Comparison of ENCODE assay signal across 21 mouse cellular contexts in the genomic region with DNA sequence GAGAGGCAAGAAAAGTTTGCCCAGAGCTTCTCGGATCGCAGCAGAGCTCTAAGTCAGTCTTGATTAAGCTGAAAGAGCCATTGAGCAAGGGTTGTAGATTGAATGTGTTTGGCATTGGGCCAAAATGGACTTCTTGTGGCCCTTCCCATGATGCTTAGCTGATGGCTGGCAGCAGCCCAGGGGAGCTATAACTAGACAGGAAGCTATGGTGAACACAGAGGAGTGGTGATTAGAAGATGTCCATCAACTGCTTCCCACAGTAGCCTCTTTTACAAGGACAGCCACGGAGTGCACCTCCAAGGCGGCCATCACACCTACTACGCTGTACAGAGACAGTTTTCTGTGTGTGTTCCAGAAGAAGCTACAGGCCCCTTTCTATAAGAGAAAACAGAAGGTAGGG.
DNase-seq lines count a peak whose midpoint lies in the region; ATAC-seq and TF ChIP-seq lines count a peak whose summit lies in the region.
"Had no signal": no experiment of that assay in that cellular context is flagged by ENCODE, and none has a peak within 500 bp of the region (broad histone marks: within the 10 kb centered on the region; RNA-seq: fewer than 3 reads in every experiment).

No protein-coding gene starts in this region.

- no peak overlapping the region for H3K27ac ChIP-seq in midbrain, postnatal 0 days (ENCODE audit: low read depth, low read length)
- H3K27ac ChIP-seq in midbrain, embryonic 16.5 days (ENCODE audit: low read length) = no peak overlapping the region
- H3K27ac ChIP-seq: embryonic facial prominence, embryonic 13.5 days; forebrain, embryonic 15.5 days; left cerebral cortex, adult 2 months; limb, embryonic 15.5 days; liver, embryonic 14.5 days; midbrain, embryonic 10.5 days had no signal

- no peaks in the 10 kb centered on the region for H3K9me3 ChIP-seq in midbrain, postnatal 0 days (ENCODE audit: low read length)
- no peaks in the 10 kb centered on the region for H3K9me3 ChIP-seq in midbrain, embryonic 16.5 days (replicated peaks; ENCODE audit: control insufficient read depth, low read length, poor library complexity, severe bottlenecking)
- H3K9me3 ChIP-seq: embryonic facial prominence, embryonic 13.5 days; forebrain, embryonic 15.5 days; limb, embryonic 15.5 days; midbrain, embryonic 10.5 days had no signal

- ATAC-seq in midbrain, postnatal 0 days (ENCODE audit: low FRiP score) = no peak
- ATAC-seq in midbrain, embryonic 16.5 days = no peak
- ATAC-seq: forebrain, embryonic 15.5 days; intestine, postnatal 0 days had no signal

- H3K27me3 ChIP-seq in midbrain, postnatal 0 days (ENCODE audit: insufficient read depth, low read length) = no peaks in the 10 kb centered on the region
- H3K27me3 ChIP-seq in midbrain, embryonic 16.5 days (ENCODE audit: control insufficient read depth, insufficient read depth, low read depth, low read length) = no peaks in the 10 kb centered on the region
- H3K27me3 ChIP-seq: embryonic facial prominence, embryonic 13.5 days; forebrain, embryonic 15.5 days; limb, embryonic 15.5 days had no signal

- intact Hi-C loops in heart, postnatal 36 days (cut with DNase I) = no loop called here

- 79% methylated on average over 5 of the region's 5 CpGs for WGBS in midbrain, postnatal 0 days
- WGBS in midbrain, embryonic 16.5 days = 84% methylated on average over 5 of the region's 5 CpGs

- DNase-seq in heart, adult 11 months = peak; percentile 76
- no peak for DNase-seq in heart, postnatal 36 days
- peak; percentile 11 for DNase-seq in kidney, postnatal 10 days
- DNase-seq in kidney, adult 9 months = no peak
- DNase-seq in midbrain, postnatal 0 days (ENCODE audit: low spot score) = peak; percentile 51
- DNase-seq in gastrocnemius, adult 18-20 months (ENCODE audit: low spot score) = no peak
- DNase-seq: adrenal gland, adult 8-10 months; cerebellum, adult 18-20 months; cerebellum, postnatal 25 days; gastrocnemius, postnatal 10 days; left cerebral cortex, postnatal 4 days; right cerebral cortex, postnatal 25 days; spleen, adult 18-20 months had no signal

- no peak for TF ChIP-seq CTCF in midbrain, postnatal 0 days (IDR thresholded peaks at IDR 0.05)

- H3K36me3 ChIP-seq in midbrain, postnatal 0 days (ENCODE audit: insufficient read depth, low read length) = no peaks in the 10 kb centered on the region
- H3K36me3 ChIP-seq in midbrain, embryonic 16.5 days (ENCODE audit: control insufficient read depth, insufficient read depth, low read length) = no peaks in the 10 kb centered on the region
- H3K36me3 ChIP-seq: embryonic facial prominence, embryonic 13.5 days; forebrain, embryonic 15.5 days; limb, embryonic 15.5 days; midbrain, embryonic 10.5 days had no signal

- H3K4me3 ChIP-seq in midbrain, postnatal 0 days (ENCODE audit: low read depth, low read length) = no peak overlapping the region
- no peak overlapping the region for H3K4me3 ChIP-seq in midbrain, embryonic 16.5 days (ENCODE audit: low read depth, low read length)
- H3K4me3 ChIP-seq: embryonic facial prominence, embryonic 13.5 days; forebrain, embryonic 15.5 days; left cerebral cortex, adult 2 months; limb, embryonic 15.5 days; midbrain, embryonic 10.5 days had no signal

- no peak overlapping the region for H3K4me2 ChIP-seq in midbrain, postnatal 0 days (ENCODE audit: low read depth, low read length, poor library complexity, severe bottlenecking)
- H3K4me2 ChIP-seq in midbrain, embryonic 16.5 days (ENCODE audit: low read length) = no peak overlapping the region
- H3K4me2 ChIP-seq: embryonic facial prominence, embryonic 13.5 days; forebrain, embryonic 15.5 days; limb, embryonic 15.5 days had no signal

- H3K4me1 ChIP-seq in midbrain, postnatal 0 days (ENCODE audit: insufficient read depth, low read length) = no peaks in the 10 kb centered on the region
- H3K4me1 ChIP-seq in midbrain, embryonic 16.5 days (ENCODE audit: control insufficient read depth, insufficient read depth, low read length) = no peaks in the 10 kb centered on the region
- H3K4me1 ChIP-seq: embryonic facial prominence, embryonic 13.5 days; limb, embryonic 15.5 days; midbrain, embryonic 10.5 days had no signal

- H3K9ac ChIP-seq in midbrain, postnatal 0 days (replicated peaks; ENCODE audit: low read length, poor library complexity, severe bottlenecking) = no peak overlapping the region
- H3K9ac ChIP-seq in midbrain, embryonic 16.5 days (ENCODE audit: low read depth, low read length) = no peak overlapping the region
- H3K9ac ChIP-seq: embryonic facial prominence, embryonic 13.5 days; forebrain, embryonic 15.5 days; limb, embryonic 15.5 days; liver, embryonic 14.5 days had no signal

Comparison
In these comparisons a context has a peak if more than half of its experiments do, and no peak if none do; other contexts are left out.
1. DNase-seq: peak in heart, adult 11 months (single experiment), kidney, postnatal 10 days (single experiment) and midbrain, postnatal 0 days (single experiment); none in heart, postnatal 36 days (0 of 2), kidney, adult 9 months (single experiment) and gastrocnemius, adult 18-20 months (single experiment).